Mouse (Mus musculus) adrenal gland, postnatal 36 days (tissue): ENCODE data around the gene Snrnp25. TPM values are rescaled to one million over a fixed set of nuclear protein-coding genes. Genes with fewer than 3 reads are reported as not detected.

Source experiments
- DNase-seq, 2 experiments: peaks; one replicate each; pipeline ENCODE4 v3.0.0; 2021; ENCODE audit warnings: mixed read lengths in 1 of 2
- long read RNA-seq, 2 experiments: library from polyadenylated mRNA; stranded (forward); transcript quantifications; one replicate each; pipeline ENCODE4 v2.0.0; 2021; ENCODE audit warnings: borderline sequencing depth in 2 of 2
- total RNA-seq, 2 experiments: library from RNA; stranded (reverse); gene quantifications; 2 replicates each; pipeline ENCODE4 v1.2.3; 2021

Gene Snrnp25
- total RNA-seq: 10 to 100 TPM; 14.8 to 19.4 TPM
- long read RNA-seq, experiment 1, transcript Snrnp25-201 (5 exons, 821 nt): major isoform, 12 of 15 reads
- long read RNA-seq, experiment 1, partial matches to known transcripts: 0 of 15 reads
- long read RNA-seq, experiment 1, other reads (novel, unspliced or antisense): 3 of 15 reads
- long read RNA-seq, experiment 2, transcript Snrnp25-201 (5 exons, 821 nt): major isoform, 6 of 7 reads
- long read RNA-seq, experiment 2, partial matches to known transcripts: 0 of 7 reads
- long read RNA-seq, experiment 2, other reads (novel, unspliced or antisense): 1 of 7 reads

DNA sequence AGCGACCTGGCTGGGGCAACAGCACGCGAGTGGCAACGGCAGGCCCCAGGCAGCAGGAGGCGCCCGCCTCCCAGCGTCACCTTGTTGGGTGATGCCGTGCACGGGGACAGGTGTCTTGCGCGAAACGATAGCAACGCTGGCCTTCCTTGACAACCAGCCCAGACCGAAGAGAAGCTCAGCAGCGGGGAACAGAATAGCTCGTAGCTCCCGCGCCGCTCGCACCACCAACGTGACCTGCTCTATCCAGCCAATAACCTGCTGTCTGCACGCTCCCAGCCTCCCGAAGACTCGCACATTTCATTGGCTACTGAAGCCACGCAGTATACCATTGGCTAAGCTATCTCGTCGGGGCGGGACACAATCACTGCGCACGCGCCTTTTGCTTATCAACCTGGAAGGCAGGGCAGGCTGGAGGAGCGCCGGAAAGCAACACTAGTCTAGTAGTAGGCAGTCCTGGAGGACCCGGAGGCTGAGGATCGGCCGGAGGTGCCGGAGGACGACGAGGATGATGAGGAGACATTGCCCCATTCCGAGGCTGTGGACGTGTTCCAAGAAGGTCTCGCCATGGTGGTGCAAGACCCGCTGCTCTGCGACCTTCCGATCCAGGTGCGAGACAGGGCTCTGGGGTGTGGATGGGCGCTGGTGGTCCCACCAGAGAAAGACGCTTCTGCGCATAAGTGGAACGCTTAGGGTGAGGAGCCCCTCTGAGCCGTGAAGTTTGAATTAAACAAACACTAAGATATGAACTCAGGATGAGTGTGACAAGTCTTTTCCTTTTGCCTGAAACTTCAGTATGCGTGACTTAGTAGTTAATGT, at the start of gene Snrnp25:
Snrnp25 (plus strand) TSS at position 358 of the 816 bp plus-strand sequence.
- DNase-seq: peak; percentile 96 to 97

DNA sequence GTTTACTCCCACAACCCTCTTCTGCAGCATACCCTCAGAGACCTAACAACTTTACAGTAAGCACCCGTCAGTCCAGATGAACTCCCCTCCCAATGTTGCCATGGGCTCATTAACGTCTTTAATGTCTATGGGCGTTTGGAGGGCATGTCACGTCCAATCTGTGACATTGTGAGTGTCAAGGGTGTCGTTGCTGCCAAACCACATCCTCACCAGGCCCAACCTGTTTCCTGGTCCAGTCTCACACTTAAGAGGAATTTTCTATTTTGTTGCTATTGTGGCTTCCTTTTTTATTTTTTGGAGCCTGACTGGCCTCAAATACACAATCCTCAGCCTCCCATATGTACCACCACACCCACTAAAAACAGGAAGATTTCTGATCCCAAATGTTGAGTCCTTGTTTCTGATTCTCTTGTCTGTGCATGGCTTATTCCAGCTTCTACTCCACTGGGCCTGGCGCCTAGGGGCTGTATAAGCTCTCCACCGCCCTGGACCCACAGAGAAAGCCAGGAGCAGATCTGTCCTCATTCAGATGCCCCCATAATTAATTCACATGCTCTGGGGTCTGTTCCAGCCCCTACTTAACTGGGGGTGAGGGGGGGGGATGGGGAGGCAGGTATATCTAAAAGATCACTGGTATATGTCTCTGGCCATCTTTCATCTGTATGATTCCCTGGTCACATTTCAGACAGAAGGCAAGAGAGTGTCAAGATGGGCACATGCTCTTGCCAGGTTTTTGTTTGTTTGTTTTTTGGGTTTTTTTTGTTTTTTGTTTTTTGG, 48.2 kb upstream of the Snrnp25 start:
- DNase-seq: no peak

GRCm38 (mm10) chr11:32157791-32158594, 47.2 kb upstream of the Snrnp25 start:
- DNase-seq: no peak

- no peak for DNase-seq
Measured at GRCm38 (mm10) chr11:32159176-32159575, 46.0 kb upstream of the Snrnp25 start.

DNA sequence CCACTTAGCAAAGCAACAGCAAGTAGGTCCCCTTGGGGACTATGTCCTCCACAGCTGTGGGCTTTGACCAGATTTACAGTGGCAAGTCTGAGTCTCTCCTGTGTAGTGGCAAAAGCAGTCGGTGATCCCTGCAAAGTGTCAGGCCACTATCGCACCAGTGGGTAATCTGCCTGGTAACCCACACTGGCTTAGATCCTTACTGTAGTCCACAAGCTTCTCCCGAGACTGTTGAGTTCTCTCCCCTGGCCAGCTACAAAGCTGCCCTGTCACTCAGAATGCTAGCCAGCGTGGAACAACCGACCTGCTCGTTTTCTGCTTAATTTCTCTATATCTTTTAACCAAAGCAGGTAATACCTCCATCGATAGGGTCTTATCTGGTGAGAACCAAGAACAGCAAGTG, 44.9 kb upstream of the Snrnp25 start:
- DNase-seq: no peak

GRCm38 (mm10) chr11:32161500-32161899, 43.7 kb upstream of the Snrnp25 start:
- DNase-seq: peak in 1 of 2 experiments; percentile 7

GRCm38 (mm10) chr11:32161922-32162804, 43.1 kb upstream of the Snrnp25 start:
- peak; percentile 78 to 83 for DNase-seq

GRCm38 (mm10) chr11:32166683-32167082, 38.5 kb upstream of the Snrnp25 start:
- no peak for DNase-seq

- DNase-seq: no peak
Measured at GRCm38 (mm10) chr11:32178506-32178905, 26.7 kb upstream of the Snrnp25 start.

- DNase-seq: no peak
Measured at GRCm38 (mm10) chr11:32181246-32181645, 24.0 kb upstream of the Snrnp25 start.

- DNase-seq: peak; percentile 80 to 87
Measured at GRCm38 (mm10) chr11:32181973-32182868, 23.0 kb upstream of the Snrnp25 start.

DNA sequence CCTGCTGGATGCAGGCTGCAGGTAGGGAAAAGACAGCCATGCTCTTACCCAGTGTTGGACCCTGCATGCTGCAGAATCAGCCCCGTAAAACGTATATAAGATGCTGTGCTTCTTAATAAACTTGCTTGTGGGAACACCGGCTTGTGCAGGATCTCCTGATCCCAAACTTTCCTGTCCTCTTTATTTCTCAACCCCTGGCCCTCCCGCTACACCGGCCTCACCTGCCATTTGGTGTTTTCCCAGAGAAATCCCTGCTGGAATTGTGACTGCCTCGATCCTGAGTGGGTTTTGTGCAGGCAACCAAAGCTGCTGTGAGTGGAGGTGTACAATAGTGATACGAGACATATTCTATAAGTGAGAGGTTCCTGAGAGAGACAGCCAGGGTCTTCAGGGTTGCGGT, 20.7 kb upstream of the Snrnp25 start:
- no peak for DNase-seq

- no peak for DNase-seq
Measured at GRCm38 (mm10) chr11:32186031-32186430, 19.2 kb upstream of the Snrnp25 start.

DNA sequence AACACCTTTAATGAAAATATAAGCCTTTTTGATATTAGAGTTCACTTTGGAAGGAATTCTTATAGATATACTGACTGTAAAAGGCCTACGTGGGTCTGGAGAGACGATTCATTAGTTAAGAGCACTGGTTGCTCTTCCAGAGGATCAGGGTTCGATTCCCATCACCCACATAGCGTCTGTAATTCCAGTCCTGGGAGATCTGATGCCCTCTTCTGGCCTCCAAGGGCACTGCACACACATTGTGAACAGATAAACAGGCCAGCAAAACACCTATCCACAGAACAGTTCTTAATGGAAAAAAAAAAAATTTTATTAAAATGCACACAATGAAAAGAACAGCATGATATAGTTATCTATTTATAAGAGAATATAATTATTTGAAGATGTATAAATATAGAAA, 18.0 kb upstream of the Snrnp25 start:
- DNase-seq: no peak

- DNase-seq: no peak
Measured at GRCm38 (mm10) chr11:32188881-32189280, 16.3 kb upstream of the Snrnp25 start.

DNA sequence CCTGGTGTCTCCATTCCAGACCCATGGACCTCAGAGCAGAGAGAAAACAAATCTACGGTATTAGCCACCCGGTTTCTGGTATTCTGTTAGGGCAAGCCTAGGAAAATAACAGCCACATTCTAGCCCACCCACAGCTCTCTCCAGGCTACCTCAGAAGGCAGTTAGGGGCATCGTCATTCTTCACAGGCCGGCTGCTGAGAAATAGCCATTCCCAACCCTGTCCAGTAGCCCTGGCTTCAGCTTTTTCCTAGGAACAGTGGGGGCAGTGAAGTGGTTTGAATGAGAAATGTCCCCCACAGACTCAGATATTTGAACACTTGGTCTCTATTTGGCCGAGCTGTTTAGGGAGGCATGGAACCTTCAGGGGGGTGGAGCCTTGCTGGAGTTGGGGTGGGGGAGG, 15.8 kb upstream of the Snrnp25 start:
- DNase-seq: no peak

- no peak for DNase-seq
Measured at GRCm38 (mm10) chr11:32190119-32190518, 15.1 kb upstream of the Snrnp25 start.

GRCm38 (mm10) chr11:32190603-32191110, 14.6 kb upstream of the Snrnp25 start:
- no peak for DNase-seq

GRCm38 (mm10) chr11:32193156-32193555, 12.1 kb upstream of the Snrnp25 start:
- no peak for DNase-seq
